Mouse (Mus musculus): Measurements from ENCODE around the gene Ebf1. TPM values are rescaled to one million over a fixed set of nuclear protein-coding genes. Genes with fewer than 3 reads are reported as not detected.

The Ebf1 gene
- total and polyA plus RNA-seq, 3 experiments, result 0.04 TPM; not detected in 2

DNA sequence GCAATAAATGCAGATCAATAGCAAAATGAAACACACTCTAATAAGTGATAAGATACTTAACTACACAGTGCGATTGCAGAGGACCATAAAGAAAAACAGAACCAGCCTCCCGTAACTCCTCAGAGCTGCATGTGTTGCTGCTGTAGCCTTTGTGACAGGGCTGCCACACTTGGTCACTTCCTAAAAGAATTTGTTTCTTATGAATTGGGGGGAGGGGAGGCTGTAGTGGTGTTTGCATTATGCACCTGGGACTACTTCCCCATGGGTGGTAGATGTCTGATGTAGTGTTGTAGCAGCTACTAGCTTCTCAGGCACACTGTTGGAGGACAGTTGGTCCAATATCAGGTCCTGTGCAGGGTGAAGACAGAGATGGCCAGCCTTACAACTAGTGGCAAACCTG, 284.6 kb downstream of the Ebf1 start:
- Histone ChIP-seq H3K27ac (ENCODE audit: control insufficient read depth, low read depth, low read length) (no peak overlapping the region), H3K79me2 (ENCODE audit: control insufficient read depth, insufficient read depth, low read length, poor library complexity) (no peaks in the 10 kb centered on the region), H3K4me3 (ENCODE audit: control insufficient read depth in 1 of 2, insufficient read depth in 1 of 2, low read depth in 2 of 2, low read length in 2 of 2) (no peak overlapping the region), H3K36me3 (ENCODE audit: control insufficient read depth in 1 of 2, insufficient read depth in 2 of 2, low read length in 2 of 2) (no peaks in the 10 kb centered on the region), H3K27me3 (ENCODE audit: control insufficient read depth in 1 of 2, insufficient read depth in 2 of 2, low read length in 2 of 2) (no peaks in the 10 kb centered on the region), H3K4me1 (ENCODE audit: control insufficient read depth in 1 of 2, insufficient read depth in 2 of 2, low read length in 2 of 2) (no peaks in the 10 kb centered on the region), H3K9me3 (replicated peaks; ENCODE audit: insufficient read depth, low read length) (no peaks in the 10 kb centered on the region), H3K9ac (ENCODE audit: control insufficient read depth, low read depth, low read length, poor library complexity, severe bottlenecking) (no peak overlapping the region)
- DNase-seq (ENCODE audit: low read depth, low spot score), result no peak
- TF ChIP-seq MAFK (IDR thresholded peaks at IDR 0.05; ENCODE audit: borderline replicate concordance, low read depth, low read length) (no peak), TCF12 (IDR thresholded peaks at IDR 0.05; ENCODE audit: low read depth, low read length) (no peak), POLR2AphosphoS2 (IDR thresholded peaks at IDR 0.05; ENCODE audit: low read length) (no peak), USF2 (IDR thresholded peaks at IDR 0.05; ENCODE audit: borderline replicate concordance in 1 of 2, insufficient read depth in 1 of 2, low read depth in 1 of 2, low read length in 2 of 2) (no peak), MXI1 (IDR thresholded peaks at IDR 0.05; ENCODE audit: low read depth, low read length) (no peak), POLR2A (IDR thresholded peaks at IDR 0.05; ENCODE audit: control insufficient read depth in 1 of 2, insufficient read depth in 1 of 2, low read depth in 1 of 2, low read length in 2 of 2, poor library complexity in 1 of 2) (no peak), TAL1 (IDR thresholded peaks at IDR 0.05; ENCODE audit: low read length) (no peak), POLR2AphosphoS5 (IDR thresholded peaks at IDR 0.05; ENCODE audit: borderline replicate concordance, low read depth, low read length) (no peak), JUND (IDR thresholded peaks at IDR 0.05; ENCODE audit: low read depth, low read length) (no peak), MAZ (IDR thresholded peaks at IDR 0.05; ENCODE audit: low read depth, low read length) (no peak), HCFC1 (IDR thresholded peaks at IDR 0.05; ENCODE audit: low read depth, low read length) (no peak), USF1 (IDR thresholded peaks at IDR 0.05; ENCODE audit: low read depth, low read length) (no peak), RCOR1 (IDR thresholded peaks at IDR 0.05; ENCODE audit: low read depth, low read length) (no peak), CTCF (IDR thresholded peaks at IDR 0.05 in 2 of 3, conservative IDR thresholded peaks at IDR 0.05 in 1 of 3; ENCODE audit: control insufficient read depth in 1 of 3, insufficient read depth in 1 of 3, low read depth in 2 of 3, low read length in 3 of 3, poor library complexity in 1 of 3, severe bottlenecking in 1 of 3) (no peak), MAX (IDR thresholded peaks at IDR 0.05; ENCODE audit: low read length) (no peak), ELF1 (IDR thresholded peaks at IDR 0.05; ENCODE audit: low read depth, low read length) (no peak), EP300 (IDR thresholded peaks at IDR 0.05; ENCODE audit: low read depth in 1 of 2, low read length in 2 of 2) (no peak), CHD1 (IDR thresholded peaks at IDR 0.05; ENCODE audit: low read depth, low read length) (no peak)

DNA sequence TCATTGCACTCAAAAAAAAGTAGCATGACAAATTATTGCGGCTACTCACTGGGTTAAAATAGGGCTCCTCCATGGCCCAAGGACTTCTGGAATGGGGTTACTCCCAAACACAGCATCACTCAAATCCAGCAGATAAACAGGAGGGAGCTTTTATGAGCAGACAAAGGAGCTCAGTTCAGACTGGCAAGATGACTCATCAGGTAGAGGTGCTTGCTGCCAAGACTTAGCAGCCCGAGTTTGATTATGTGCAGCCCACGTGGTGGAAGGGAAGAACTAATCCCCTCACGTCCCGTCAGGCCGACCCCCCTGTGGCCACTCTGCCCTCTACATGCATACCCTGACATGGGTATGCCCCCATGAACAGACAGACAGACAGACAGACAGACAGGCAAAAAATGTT, 285.0 kb downstream of the Ebf1 start:
- Histone ChIP-seq H3K79me2 (ENCODE audit: control insufficient read depth, insufficient read depth, low read length, poor library complexity) (no peaks in the 10 kb centered on the region), H3K9ac (ENCODE audit: control insufficient read depth, low read depth, low read length, poor library complexity, severe bottlenecking) (no peak overlapping the region), H3K4me1 (ENCODE audit: control insufficient read depth in 1 of 2, insufficient read depth in 2 of 2, low read length in 2 of 2) (no peaks in the 10 kb centered on the region), H3K36me3 (ENCODE audit: control insufficient read depth in 1 of 2, insufficient read depth in 2 of 2, low read length in 2 of 2) (no peaks in the 10 kb centered on the region), H3K4me3 (ENCODE audit: control insufficient read depth in 1 of 2, insufficient read depth in 1 of 2, low read depth in 2 of 2, low read length in 2 of 2) (no peak overlapping the region), H3K9me3 (replicated peaks; ENCODE audit: insufficient read depth, low read length) (no peaks in the 10 kb centered on the region), H3K27ac (ENCODE audit: control insufficient read depth, low read depth, low read length) (no peak overlapping the region), H3K27me3 (ENCODE audit: control insufficient read depth in 1 of 2, insufficient read depth in 2 of 2, low read length in 2 of 2) (no peaks in the 10 kb centered on the region)
- TF ChIP-seq ELF1 (IDR thresholded peaks at IDR 0.05; ENCODE audit: low read depth, low read length), result no peak
- TF ChIP-seq MYB (IDR thresholded peaks at IDR 0.05; ENCODE audit: low read depth, low read length), result no peak
- TF ChIP-seq NELFE (IDR thresholded peaks at IDR 0.05; ENCODE audit: low read depth, low read length), result no peak
- no peak for TF ChIP-seq ZMIZ1 (IDR thresholded peaks at IDR 0.05; ENCODE audit: low read depth, low read length)
- TF ChIP-seq CHD2 (IDR thresholded peaks at IDR 0.05; ENCODE audit: low read length), result no peak
- TF ChIP-seq USF2 (IDR thresholded peaks at IDR 0.05; ENCODE audit: borderline replicate concordance in 1 of 2, insufficient read depth in 1 of 2, low read depth in 1 of 2, low read length in 2 of 2), result no peak
- TF ChIP-seq GATA1 (IDR thresholded peaks at IDR 0.05; ENCODE audit: low read depth, low read length), result no peak
- no peak for TF ChIP-seq CTCF (IDR thresholded peaks at IDR 0.05 in 2 of 3, conservative IDR thresholded peaks at IDR 0.05 in 1 of 3; ENCODE audit: control insufficient read depth in 1 of 3, insufficient read depth in 1 of 3, low read depth in 2 of 3, low read length in 3 of 3, poor library complexity in 1 of 3, severe bottlenecking in 1 of 3)
- TF ChIP-seq ETS1 (IDR thresholded peaks at IDR 0.05; ENCODE audit: low read depth, low read length), result no peak
- no peak for TF ChIP-seq MAFK (IDR thresholded peaks at IDR 0.05; ENCODE audit: borderline replicate concordance, low read depth, low read length)
- no peak for TF ChIP-seq EP300 (IDR thresholded peaks at IDR 0.05; ENCODE audit: low read depth in 1 of 2, low read length in 2 of 2)
- TF ChIP-seq UBTF (IDR thresholded peaks at IDR 0.05; ENCODE audit: borderline replicate concordance, insufficient read depth, low read depth, low read length), result no peak
- no peak for TF ChIP-seq TBP (IDR thresholded peaks at IDR 0.05; ENCODE audit: low read depth, low read length)
- no peak for TF ChIP-seq NRF1 (IDR thresholded peaks at IDR 0.05; ENCODE audit: insufficient read depth, low read depth, low read length, poor library complexity, severe bottlenecking)
- no peak for TF ChIP-seq JUND (IDR thresholded peaks at IDR 0.05; ENCODE audit: low read depth, low read length)
- TF ChIP-seq MYC (IDR thresholded peaks at IDR 0.05; ENCODE audit: low read depth, low read length), result no peak
- no peak for DNase-seq (ENCODE audit: low read depth, low spot score)

All from MEL (cell line).